Mouse (Mus musculus): ENCODE data around the gene Phykpl.
A peak's percentile ranks its signal among the peaks of the same experiment; 100 is the strongest.

Phykpl gene

DNA sequence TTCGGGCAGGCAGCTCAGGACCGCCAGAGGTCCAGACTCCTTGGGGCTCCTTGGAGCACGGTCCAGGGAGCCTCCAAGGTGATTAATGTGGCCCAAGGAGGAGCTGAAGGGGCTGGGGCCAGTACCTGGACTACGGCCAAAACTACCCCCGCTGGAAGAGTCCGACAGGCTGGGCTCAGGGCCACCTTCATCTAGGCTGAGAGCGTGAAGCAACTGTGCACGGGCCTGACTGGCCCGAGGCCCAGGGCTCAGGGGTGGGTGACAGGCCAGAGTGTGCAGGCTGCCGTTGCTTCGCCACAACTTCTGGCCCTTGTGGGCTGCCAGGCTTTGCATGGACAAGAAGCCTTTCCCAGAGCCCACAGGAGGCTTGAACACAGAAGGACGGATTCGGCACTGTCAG lies 60.7 kb downstream of the Phykpl start:
- DNase-seq (ENCODE audit: low spot score) = no peak

DNA sequence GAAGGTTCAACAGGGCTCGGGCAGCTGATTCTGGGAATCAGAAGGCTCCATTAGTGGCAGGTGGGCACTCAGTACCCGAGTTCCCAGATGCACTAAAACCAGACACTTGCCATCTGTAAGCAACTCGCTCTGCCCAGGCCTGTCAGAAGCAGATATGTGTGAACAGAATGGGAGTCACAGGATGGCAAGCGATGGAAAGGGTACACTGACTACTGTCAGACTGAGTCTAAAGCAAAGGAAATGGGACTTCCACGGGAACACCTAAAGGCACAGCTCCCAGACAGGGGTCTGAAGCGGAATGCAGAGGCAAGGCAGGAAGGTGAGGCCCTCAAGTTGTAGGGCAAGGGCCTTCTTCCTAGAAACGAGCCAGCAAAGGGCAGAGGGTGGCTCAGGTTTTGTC lies 61.7 kb downstream of the Phykpl start:
- DNase-seq (ENCODE audit: low spot score) = no peak

- no peak for DNase-seq (ENCODE audit: low spot score)
Measured at GRCm38 (mm10) chr11:51646751-51647667, 62.5 kb downstream of the Phykpl start.

DNA sequence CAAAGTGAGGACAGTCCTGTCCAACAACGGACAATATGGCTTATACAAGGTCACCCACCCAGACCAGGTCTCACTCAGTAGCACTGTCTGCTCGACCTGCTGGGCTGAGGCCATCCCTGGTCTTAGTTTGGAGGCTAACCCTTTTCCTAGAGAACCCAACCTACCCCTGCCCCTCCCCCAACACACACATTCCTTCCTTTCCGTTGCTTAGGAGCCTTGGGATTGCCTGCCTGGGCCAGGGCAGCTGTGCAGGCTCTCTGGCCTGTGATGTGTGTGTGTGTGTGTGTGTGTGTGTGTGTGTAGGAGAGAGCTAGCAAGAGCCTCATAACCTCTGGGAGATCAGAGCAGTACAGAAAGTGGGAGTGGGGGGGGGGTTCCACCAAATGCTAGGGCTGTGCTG lies 64.0 kb downstream of the Phykpl start:
- peak; percentile 58 for DNase-seq (ENCODE audit: low spot score)

GRCm38 (mm10) chr11:51649111-51649888 lies 64.7 kb downstream of the Phykpl start:
- DNase-seq (ENCODE audit: low spot score) = no peak

DNA sequence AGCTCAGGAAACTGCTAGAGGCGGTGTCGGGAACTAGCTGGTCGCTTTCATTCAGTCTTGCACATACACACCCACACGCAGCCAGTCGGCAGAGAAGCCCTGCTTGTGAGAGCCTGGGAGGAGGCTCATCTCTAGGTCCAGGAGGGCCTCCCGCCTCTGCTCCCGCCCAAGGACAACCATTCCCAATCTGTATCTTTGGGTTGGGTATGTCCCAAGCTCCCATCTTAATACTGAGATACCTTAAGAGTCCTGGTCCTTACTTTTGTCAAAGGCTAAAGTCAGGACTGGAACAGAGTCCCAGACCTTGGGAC lies 65.3 kb downstream of the Phykpl start:
- peak; percentile 50 for DNase-seq (ENCODE audit: low spot score)

- no peak for DNase-seq (ENCODE audit: low spot score)
Measured at GRCm38 (mm10) chr11:51650261-51650660, 65.7 kb downstream of the Phykpl start.

DNA sequence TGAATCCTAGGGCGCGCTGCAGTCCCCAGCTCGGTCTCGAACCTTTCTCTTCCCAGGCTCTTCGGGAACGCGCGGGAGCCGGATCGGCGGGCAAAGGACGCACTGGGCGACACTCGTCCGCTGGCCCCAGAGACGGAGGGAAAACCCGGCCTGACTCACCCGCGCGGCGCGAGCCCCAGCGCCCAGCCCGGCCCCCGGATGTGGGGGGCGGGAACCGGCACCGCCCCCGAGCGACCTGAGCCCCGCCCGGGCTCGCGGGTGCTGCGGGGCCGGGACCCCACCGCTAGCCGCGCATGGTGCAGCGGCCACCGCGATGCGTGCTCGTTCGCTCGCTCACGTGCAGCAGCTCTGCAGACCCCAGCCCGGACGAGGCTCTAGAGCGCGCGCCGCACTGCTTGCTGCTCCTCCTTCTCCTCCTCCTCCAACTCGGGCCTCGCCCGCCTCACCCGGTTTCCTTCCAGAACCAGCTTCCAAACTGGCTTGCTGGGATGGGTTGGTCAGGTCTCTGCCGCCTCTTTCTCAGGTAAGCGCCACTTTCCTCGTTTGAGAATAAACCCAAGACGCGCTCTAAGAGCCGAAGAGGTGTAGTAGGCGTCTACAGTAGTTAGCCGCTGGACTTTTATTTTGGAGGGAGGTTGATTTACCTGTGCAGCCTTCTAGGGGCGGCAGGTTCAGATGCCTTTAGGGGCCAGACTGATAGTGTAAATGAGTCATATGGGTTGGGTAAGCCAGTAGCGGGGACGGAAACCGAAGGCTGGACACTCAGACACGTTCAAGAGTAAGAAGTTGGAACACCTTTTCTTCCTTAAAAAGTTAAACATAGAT lies 66.3 kb downstream of the Phykpl start, which contains the start of the genes N4bp3 and D930048N14Rik:
Gene N4bp3, minus strand, starts transcription at position 152 of the 825 bp plus-strand sequence.
Gene D930048N14Rik, plus strand, starts transcription at position 264 of the 825 bp plus-strand sequence.
- DNase-seq (ENCODE audit: low spot score) = peak; percentile 80

GRCm38 (mm10) chr11:51652889-51653418 lies 68.4 kb downstream of the Phykpl start:
- no peak for DNase-seq (ENCODE audit: low spot score)

GRCm38 (mm10) chr11:51653736-51654135 lies 69.2 kb downstream of the Phykpl start:
- DNase-seq (ENCODE audit: low spot score) = no peak

Data from testis, postnatal 10 days (tissue).